Mouse (Mus musculus) cerebellum, adult 2 months (tissue): ENCODE measurements around the gene Il3ra. TPM values are rescaled to one million over a fixed set of nuclear protein-coding genes. Genes with fewer than 3 reads are reported as not detected.

Experiments
- DNase-seq, 2 experiments: peaks; one replicate each; pipeline ENCODE4 v3.0.0; 2021
- H3K27ac ChIP-seq: fragments of 200-500 bp; 2 replicates; pipeline ENCODE4 v1.5.1; 2012; ENCODE audit warnings: low read length, control low read depth, inconsistent platforms; ENCODE audit not compliant: insufficient read depth
- H3K27me3 ChIP-seq: fragments of 200-500 bp; 2 replicates; pipeline ENCODE4 v1.6.1; 2012; ENCODE audit warnings: inconsistent platforms, mild to moderate bottlenecking, low read length, moderate library complexity; ENCODE audit not compliant: control insufficient read depth, insufficient read depth
- H3K4me1 ChIP-seq: fragments of 200-500 bp; 2 replicates; pipeline ENCODE4 v1.6.1; 2011; ENCODE audit warnings: low read length; ENCODE audit not compliant: control insufficient read depth, insufficient read depth
- H3K4me3 ChIP-seq: fragments of 200-500 bp; replicated peaks from 2 replicates; pipeline ENCODE3; 2011; ENCODE audit warnings: mild to moderate bottlenecking, low read depth, low read length, control low read depth; ENCODE audit not compliant: insufficient read depth
- CTCF ChIP-seq: fragments of 200-500 bp; IDR thresholded peaks from 2 replicates; pipeline ENCODE4 v1.5.1; 2011; ENCODE audit warnings: low read depth, mild to moderate bottlenecking, control low read depth, low read length, moderate library complexity, borderline replicate concordance; ENCODE audit not compliant: insufficient read depth
- POLR2A ChIP-seq: fragments of 200-500 bp; IDR thresholded peaks from 2 replicates; pipeline ENCODE4 v1.6.1; 2011; ENCODE audit warnings: low read length, control low read depth, borderline replicate concordance; ENCODE audit not compliant: insufficient read depth
- WGBS: fragments of 180-500 bp; shearing (Covaris S2); methylation state at CpG from one replicate; pipeline ENCODE4 v1.1.7; 2018; 5-methylcytosine and 5-hydroxymethylcytosine counted together
- polyA plus RNA-seq: library from polyadenylated mRNA; depleted of rRNA; stranded (reverse); fragments of >200 nt; gene quantifications from 2 replicates; pipeline ENCODE4 v1.2.3, GENCODE M21; 2012

Gene Il3ra
- polyA plus RNA-seq, 1 experiment = 4.2 TPM

- peak; percentile 27 to 34 for DNase-seq
- Histone ChIP-seq H3K27ac (no peak overlapping the region), H3K4me1 (no peaks in the 10 kb centered on the region), H3K27me3 (no peaks in the 10 kb centered on the region), H3K4me3 (no peak overlapping the region)
- 94% methylated on average over 14 of the region's 14 CpGs for WGBS
- TF ChIP-seq POLR2A = no peak
- no peak for TF ChIP-seq CTCF
Measured at GRCm38 (mm10) chr14:14347836-14348621, 2.0 kb downstream of the Il3ra start.

GRCm38 (mm10) chr14:14348674-14349401 lies 2.8 kb downstream of the Il3ra start:
- H3K4me3 ChIP-seq = no peak overlapping the region
- no peaks in the 10 kb centered on the region for H3K27me3 ChIP-seq
- no peaks in the 10 kb centered on the region for H3K4me1 ChIP-seq
- peak; percentile 13 to 18 for DNase-seq
- no peak overlapping the region for H3K27ac ChIP-seq
- TF ChIP-seq CTCF = no peak
- TF ChIP-seq POLR2A = no peak
- 89% methylated on average over 26 of the region's 26 CpGs for WGBS

GRCm38 (mm10) chr14:14349485-14350262 lies 3.6 kb downstream of the Il3ra start:
- H3K4me3 ChIP-seq = no peak overlapping the region
- no peaks in the 10 kb centered on the region for H3K27me3 ChIP-seq
- WGBS = 98% methylated on average over 20 of the region's 20 CpGs
- DNase-seq = peak; percentile 15 to 19
- no peaks in the 10 kb centered on the region for H3K4me1 ChIP-seq
- TF ChIP-seq POLR2A (no peak), CTCF (no peak)
- H3K27ac ChIP-seq = no peak overlapping the region

GRCm38 (mm10) chr14:14350263-14351147 lies 4.4 kb downstream of the Il3ra start:
- H3K27ac ChIP-seq = no peak overlapping the region
- WGBS = 97% methylated on average over 29 of the region's 29 CpGs
- H3K27me3 ChIP-seq = no peaks in the 10 kb centered on the region
- TF ChIP-seq CTCF = no peak
- TF ChIP-seq POLR2A = no peak
- no peak overlapping the region for H3K4me3 ChIP-seq
- DNase-seq = peak in 1 of 2 experiments; percentile 4
- no peaks in the 10 kb centered on the region for H3K4me1 ChIP-seq

GRCm38 (mm10) chr14:14351148-14351455 lies 5.0 kb downstream of the Il3ra start:
- Histone ChIP-seq H3K27me3 (no peaks in the 10 kb centered on the region), H3K27ac (no peak overlapping the region), H3K4me3 (no peak overlapping the region), H3K4me1 (no peaks in the 10 kb centered on the region)
- DNase-seq = peak in 1 of 2 experiments; percentile 3
- WGBS = 97% methylated on average over 7 of the region's 7 CpGs
- TF ChIP-seq POLR2A (no peak), CTCF (no peak)

GRCm38 (mm10) chr14:14351721-14352590 lies 5.9 kb downstream of the Il3ra start:
- Histone ChIP-seq H3K27ac (no peak overlapping the region), H3K4me3 (no peak overlapping the region), H3K4me1 (no peaks in the 10 kb centered on the region), H3K27me3 (no peaks in the 10 kb centered on the region)
- DNase-seq = peak in 1 of 2 experiments; percentile 6
- no peak for TF ChIP-seq CTCF
- no peak for TF ChIP-seq POLR2A
- WGBS = 77% methylated on average over 9 of the region's 9 CpGs
